Mouse (Mus musculus) frontal cortex, postnatal 25 days (tissue): Measurements from ENCODE around the gene Dmc1.

Experiments
- DNase-seq, 2 experiments: peaks; one replicate each; pipeline ENCODE4 v3.0.0; 2022; ENCODE audit warnings: low spot score in 2 of 2

Gene Dmc1

GRCm38 (mm10) chr15:79604990-79605665, at the start of gene Dmc1:
TSS of gene Dmc1 (minus strand) at chr15:79605109.
- DNase-seq, result peak in 1 of 2 experiments; percentile 8

GRCm38 (mm10) chr15:79651481-79651880, 46.6 kb upstream of the Dmc1 start:
- DNase-seq, result no peak

- no peak for DNase-seq
Observed at GRCm38 (mm10) chr15:79650569-79650968, 45.7 kb upstream of the Dmc1 start.

- DNase-seq, result no peak
Observed at GRCm38 (mm10) chr15:79648130-79648529, 43.2 kb upstream of the Dmc1 start.

GRCm38 (mm10) chr15:79645483-79645882, 40.6 kb upstream of the Dmc1 start:
- no peak for DNase-seq

- DNase-seq, result no peak
Observed at GRCm38 (mm10) chr15:79641135-79641817, 36.4 kb upstream of the Dmc1 start.

GRCm38 (mm10) chr15:79630471-79630870, 25.6 kb upstream of the Dmc1 start:
- no peak for DNase-seq

DNA sequence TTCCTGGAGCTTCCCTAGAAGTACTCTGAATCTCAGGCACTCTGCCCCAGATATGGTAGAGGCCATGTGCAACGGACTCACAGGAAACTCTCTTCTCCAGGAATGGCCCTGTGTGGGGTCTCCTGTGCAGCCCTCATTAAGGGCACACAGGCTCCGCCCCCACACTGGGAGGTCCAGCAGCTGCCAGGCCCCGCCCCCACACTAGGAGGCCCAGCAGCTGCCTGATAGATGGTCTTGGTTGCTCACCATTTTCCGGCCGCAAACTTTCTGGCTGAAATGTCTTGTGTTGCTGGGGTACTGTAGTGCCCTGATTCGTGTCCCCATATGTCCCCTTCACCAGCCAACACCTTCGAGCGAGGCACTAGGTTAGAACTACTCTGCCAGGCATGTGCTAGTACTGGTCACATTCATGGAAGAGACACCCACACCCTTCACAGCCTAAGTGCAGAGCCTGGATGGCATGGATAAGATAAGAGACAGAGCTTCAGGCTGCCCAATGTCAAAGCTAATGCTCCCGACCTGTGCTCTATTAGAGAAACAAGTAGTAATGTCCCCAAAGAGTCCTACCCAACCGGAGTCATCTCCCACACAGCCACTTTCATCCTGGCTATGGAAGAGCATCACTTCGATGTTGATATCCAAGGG, 15.0 kb upstream of the Dmc1 start:
- no peak for DNase-seq

GRCm38 (mm10) chr15:79618456-79618855, 13.5 kb upstream of the Dmc1 start:
- no peak for DNase-seq

DNA sequence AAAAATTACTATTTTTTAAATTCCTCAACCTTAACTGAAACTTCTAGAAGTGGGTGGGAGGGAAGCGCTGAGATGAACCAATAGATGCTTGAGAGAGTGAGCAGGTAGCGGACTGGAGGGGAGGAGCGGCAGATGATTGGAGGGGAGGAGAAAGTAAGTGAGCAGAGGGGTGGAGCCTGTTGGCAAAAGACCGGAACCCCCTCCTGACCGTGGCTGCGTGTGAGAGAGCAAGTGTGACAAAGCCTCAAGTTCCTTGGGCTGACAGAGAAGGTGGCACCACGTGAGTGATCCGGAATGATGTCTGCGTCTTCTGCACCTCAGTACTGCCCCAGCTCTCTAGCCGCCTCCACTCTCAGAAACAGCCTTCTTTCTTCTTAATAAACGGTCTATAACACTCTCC, 12.2 kb upstream of the Dmc1 start:
- no peak for DNase-seq

DNA sequence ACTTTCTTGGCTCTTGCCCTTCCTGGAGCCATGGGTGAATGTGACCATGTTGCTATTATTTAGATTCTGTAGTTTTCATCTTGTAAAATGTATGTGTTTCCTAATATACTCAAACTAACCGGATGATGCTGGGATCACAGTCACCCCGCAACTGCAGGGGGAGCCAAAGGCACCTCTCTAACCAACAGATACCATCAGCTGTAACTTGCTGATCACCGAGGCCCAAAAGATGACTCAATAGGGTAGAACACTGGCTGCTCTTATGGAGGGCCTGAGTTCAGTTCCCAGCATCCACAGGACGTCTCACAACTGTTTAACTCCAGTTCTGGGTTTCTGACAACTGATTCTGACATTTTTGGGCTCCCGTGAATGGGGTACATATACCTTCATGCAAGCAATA, 11.8 kb upstream of the Dmc1 start:
- DNase-seq, result no peak

DNA sequence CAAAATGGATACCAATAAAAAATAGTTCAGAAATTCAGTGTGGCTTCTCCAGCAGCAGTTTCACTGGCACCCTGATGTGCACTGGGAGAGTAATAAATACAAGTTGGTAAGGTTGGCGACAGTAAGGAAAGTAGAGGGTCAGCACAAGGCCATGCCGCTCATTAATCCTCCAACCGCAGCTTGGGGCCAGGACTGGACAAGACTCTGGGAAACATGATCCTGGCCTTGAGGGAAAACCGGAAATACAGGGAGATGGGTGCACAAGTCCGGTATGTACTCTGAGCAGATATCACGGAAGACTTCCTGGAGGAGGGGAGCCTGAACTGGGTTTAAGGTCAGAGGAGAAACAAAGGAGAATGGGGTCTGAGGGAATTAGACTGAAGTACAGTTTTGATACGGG, 10.6 kb upstream of the Dmc1 start:
- DNase-seq, result no peak

GRCm38 (mm10) chr15:79609226-79609625, 4.3 kb upstream of the Dmc1 start:
- DNase-seq, result no peak

GRCm38 (mm10) chr15:79608214-79608613, 3.3 kb upstream of the Dmc1 start:
- DNase-seq, result no peak

- DNase-seq, result peak in 1 of 2 experiments; percentile 19
Observed at GRCm38 (mm10) chr15:79607757-79608156, 2.8 kb upstream of the Dmc1 start.

- no peak for DNase-seq
Observed at GRCm38 (mm10) chr15:79606161-79606560, 1.3 kb upstream of the Dmc1 start.

DNA sequence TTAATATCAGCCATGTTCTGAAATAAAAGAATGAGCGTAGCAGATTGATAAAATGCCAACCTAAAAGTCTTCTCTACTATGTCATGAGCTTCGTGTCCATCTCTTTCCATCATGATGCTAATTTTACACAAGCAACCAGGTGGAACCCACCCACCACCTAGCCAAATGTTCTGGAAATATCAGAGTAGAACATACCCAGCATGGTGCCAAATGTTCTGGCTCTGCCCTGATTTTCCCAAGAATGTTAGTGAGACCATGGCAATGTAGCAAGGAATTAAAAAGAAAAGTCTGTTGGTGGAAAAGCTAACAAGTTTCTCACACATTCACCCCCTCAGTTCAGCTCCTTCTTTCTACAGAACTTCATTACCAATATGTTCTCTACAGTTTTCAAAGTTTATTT, 4.7 kb downstream of the Dmc1 start:
- peak in 1 of 2 experiments; percentile 23 for DNase-seq

GRCm38 (mm10) chr15:79598715-79599114, 6.2 kb downstream of the Dmc1 start:
- no peak for DNase-seq

GRCm38 (mm10) chr15:79581581-79581980, 23.3 kb downstream of the Dmc1 start:
- DNase-seq, result no peak

GRCm38 (mm10) chr15:79577671-79578426, 27.1 kb downstream of the Dmc1 start:
- DNase-seq, result no peak

GRCm38 (mm10) chr15:79576947-79577346, 28.0 kb downstream of the Dmc1 start:
- DNase-seq, result no peak

- DNase-seq, result no peak
Observed at GRCm38 (mm10) chr15:79575543-79576222, 29.2 kb downstream of the Dmc1 start.
